Mouse (Mus musculus) neural tube, embryonic 14.5 days (tissue): ENCODE measurements around the gene Atp13a5. TPM values are rescaled to one million over a fixed set of nuclear protein-coding genes. Genes with fewer than 3 reads are reported as not detected.

ENCODE experiments used
- ATAC-seq: fragments of 200-750 bp; cut with Nextera tagmentation; 2 replicates; pipeline ENCODE4 v1.8.0; 2017; ENCODE audit warnings: low read depth, mild to moderate bottlenecking, moderate TSS enrichment, moderate library complexity
- H3K27ac ChIP-seq: fragments of 300-500 bp; sonication (generic); 2 replicates; pipeline ENCODE4 v1.5.1; 2014; ENCODE audit warnings: low read depth, mild to moderate bottlenecking, control low read depth, low read length, moderate library complexity, mixed read lengths
- H3K27me3 ChIP-seq: fragments of 300-500 bp; sonication (generic); 2 replicates; pipeline ENCODE4 v1.6.1; 2014; ENCODE audit warnings: low read length; ENCODE audit not compliant: control insufficient read depth, insufficient read depth
- H3K36me3 ChIP-seq: fragments of 300-500 bp; sonication (generic); 2 replicates; pipeline ENCODE4 v1.6.1; 2014; ENCODE audit warnings: low read length, mixed read lengths; ENCODE audit not compliant: control insufficient read depth, insufficient read depth
- H3K4me1 ChIP-seq: fragments of 300-500 bp; sonication (generic); 2 replicates; pipeline ENCODE4 v1.6.1; 2014; ENCODE audit warnings: low read length; ENCODE audit not compliant: control insufficient read depth, insufficient read depth
- H3K4me2 ChIP-seq: fragments of 300-500 bp; sonication (generic); 2 replicates; pipeline ENCODE4 v1.6.1; 2014; ENCODE audit warnings: mild to moderate bottlenecking, low read depth, low read length, control low read depth
- H3K4me3 ChIP-seq: fragments of 300-500 bp; sonication (generic); 2 replicates; pipeline ENCODE4 v1.5.1; 2014; ENCODE audit warnings: low read depth, low read length, control low read depth, mixed read lengths
- H3K9ac ChIP-seq: fragments of 300-500 bp; sonication (generic); replicated peaks from 2 replicates; pipeline ENCODE4 v1.6.1; 2014; ENCODE audit warnings: low read depth, mild to moderate bottlenecking, control low read depth, low read length, mixed read lengths
- H3K9me3 ChIP-seq: fragments of 300-500 bp; sonication (generic); 2 replicates; pipeline ENCODE4 v1.6.1; 2016; ENCODE audit warnings: low read length; ENCODE audit not compliant: control insufficient read depth
- WGBS: fragments of 180-500 bp; shearing (Covaris S2); extraction: QIAGEN DNeasy Blood & Tissue Kit; methylation state at CpG from one replicate; pipeline ENCODE4 v1.1.7; 2014; 5-methylcytosine and 5-hydroxymethylcytosine counted together
- polyA plus RNA-seq: library from polyadenylated mRNA; unstranded; fragments of >200 nt; fragmentation: Nextera tagmentation; extraction: Ambion mirVana; gene quantifications from 2 replicates; pipeline ENCODE4 v1.2.1, GENCODE M21; 2014

Gene Atp13a5
- 1.2 and 1.4 TPM in 2 replicates for polyA plus RNA-seq

- no peaks in the 10 kb centered on the region for H3K27me3 ChIP-seq
- H3K4me1 ChIP-seq: no peaks in the 10 kb centered on the region
- no peaks in the 10 kb centered on the region for H3K9me3 ChIP-seq
- no peak within 1 kb of the TSS for H3K4me3 ChIP-seq
- H3K4me2 ChIP-seq: no peak within 1 kb of the TSS
- 78% methylated on average over 4 of the region's 4 CpGs for WGBS
- no peak within 1 kb of the TSS for H3K9ac ChIP-seq
- H3K36me3 ChIP-seq: no peaks in the 10 kb centered on the region
- no peak for ATAC-seq
- H3K27ac ChIP-seq: no peak within 1 kb of the TSS
Measured at GRCm38 (mm10) chr16:29378458-29378857, at the start of gene Atp13a5. Gene Atp13a5 (minus strand): TSS chr16:29378732.

DNA sequence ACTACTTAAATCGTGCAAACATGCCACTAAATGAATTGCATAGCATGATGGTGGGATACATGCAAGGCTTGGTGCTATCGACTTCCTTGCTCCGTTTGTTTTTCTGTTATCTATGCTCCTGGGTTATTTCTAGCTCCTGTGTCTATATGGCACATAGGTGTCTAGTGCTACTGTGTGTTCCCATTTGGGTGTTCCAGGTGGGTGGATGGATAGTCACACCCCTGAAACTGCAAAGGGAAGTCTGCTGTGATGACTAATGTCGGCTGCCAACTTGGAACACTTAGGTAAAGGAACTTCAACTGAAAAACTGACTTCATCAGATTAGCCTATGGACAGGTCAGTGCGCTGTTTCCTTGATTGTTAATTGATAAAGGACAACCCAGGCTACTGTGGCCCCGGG, 36.3 kb upstream of the Atp13a5 start:
- WGBS: 90% methylated on average over 6 of the region's 6 CpGs
- Histone ChIP-seq H3K27me3 (no peaks in the 10 kb centered on the region), H3K27ac (no peak overlapping the region), H3K9ac (no peak overlapping the region), H3K4me1 (no peaks in the 10 kb centered on the region), H3K4me2 (no peak overlapping the region), H3K36me3 (no peaks in the 10 kb centered on the region), H3K9me3 (no peaks in the 10 kb centered on the region), H3K4me3 (no peak overlapping the region)
- ATAC-seq: no peak

GRCm38 (mm10) chr16:29407319-29407718, 28.8 kb upstream of the Atp13a5 start:
- Histone ChIP-seq H3K9ac (no peak overlapping the region), H3K27ac (no peak overlapping the region), H3K4me3 (no peak overlapping the region), H3K4me2 (no peak overlapping the region), H3K36me3 (no peaks in the 10 kb centered on the region), H3K4me1 (no peaks in the 10 kb centered on the region), H3K27me3 (no peaks in the 10 kb centered on the region), H3K9me3 (no peaks in the 10 kb centered on the region)
- WGBS: 93% methylated on average over 10 of the region's 10 CpGs
- no peak for ATAC-seq

- H3K9me3 ChIP-seq: no peaks in the 10 kb centered on the region
- no peaks in the 10 kb centered on the region for H3K4me1 ChIP-seq
- H3K27me3 ChIP-seq: no peaks in the 10 kb centered on the region
- no peak overlapping the region for H3K9ac ChIP-seq
- ATAC-seq: no peak
- no peak overlapping the region for H3K4me2 ChIP-seq
- no peak overlapping the region for H3K27ac ChIP-seq
- H3K36me3 ChIP-seq: no peaks in the 10 kb centered on the region
- no peak overlapping the region for H3K4me3 ChIP-seq
- WGBS: 98% methylated on average over 2 of the region's 2 CpGs
Measured at GRCm38 (mm10) chr16:29399079-29399478, 20.5 kb upstream of the Atp13a5 start.

GRCm38 (mm10) chr16:29384781-29385180, 6.2 kb upstream of the Atp13a5 start:
- no peak overlapping the region for H3K4me3 ChIP-seq
- no peak for ATAC-seq
- H3K27me3 ChIP-seq: no peaks in the 10 kb centered on the region
- no peaks in the 10 kb centered on the region for H3K36me3 ChIP-seq
- no peak overlapping the region for H3K4me2 ChIP-seq
- no peak overlapping the region for H3K9ac ChIP-seq
- WGBS: 94% methylated on average over 4 of the region's 4 CpGs
- H3K4me1 ChIP-seq: no peaks in the 10 kb centered on the region
- H3K27ac ChIP-seq: no peak overlapping the region
- no peaks in the 10 kb centered on the region for H3K9me3 ChIP-seq

DNA sequence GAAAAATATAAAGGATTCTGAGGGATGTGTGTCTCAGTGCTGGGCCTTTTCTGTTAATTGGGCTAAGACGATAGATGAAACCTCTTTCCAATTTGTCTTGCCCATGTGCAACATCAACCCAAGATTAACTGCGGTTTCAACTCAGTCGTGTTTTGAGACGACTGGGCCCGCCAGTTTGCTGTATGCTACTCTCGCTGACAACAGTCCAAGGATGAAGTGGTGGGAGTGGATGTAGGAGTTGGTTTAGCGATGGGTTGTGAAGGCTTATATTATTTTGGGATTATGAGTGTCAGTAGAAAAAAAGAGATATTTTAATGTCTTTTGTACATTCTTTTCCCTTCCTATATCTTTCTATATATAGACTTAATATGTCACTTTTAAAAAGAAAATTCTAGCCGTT, 3.9 kb downstream of the Atp13a5 start:
- Histone ChIP-seq H3K9ac (no peak overlapping the region), H3K36me3 (no peaks in the 10 kb centered on the region), H3K4me2 (no peak overlapping the region), H3K27ac (no peak overlapping the region), H3K27me3 (no peaks in the 10 kb centered on the region), H3K4me3 (no peak overlapping the region), H3K4me1 (no peaks in the 10 kb centered on the region), H3K9me3 (no peaks in the 10 kb centered on the region)
- WGBS: 89% methylated on average over 8 of the region's 8 CpGs
- no peak for ATAC-seq

- peak; percentile 84 for ATAC-seq
- Histone ChIP-seq H3K36me3 (no peaks in the 10 kb centered on the region), H3K9ac (no peak overlapping the region), H3K27me3 (no peaks in the 10 kb centered on the region), H3K4me1 (no peaks in the 10 kb centered on the region), H3K27ac (peak overlapping the region; percentile 52; the same call in 1 of the 2 replicates), H3K9me3 (no peaks in the 10 kb centered on the region), H3K4me2 (no peak overlapping the region), H3K4me3 (no peak overlapping the region)
- WGBS: 77% methylated on average over 3 of the region's 3 CpGs
Measured at GRCm38 (mm10) chr16:29331351-29332044, 47.0 kb downstream of the Atp13a5 start.

DNA sequence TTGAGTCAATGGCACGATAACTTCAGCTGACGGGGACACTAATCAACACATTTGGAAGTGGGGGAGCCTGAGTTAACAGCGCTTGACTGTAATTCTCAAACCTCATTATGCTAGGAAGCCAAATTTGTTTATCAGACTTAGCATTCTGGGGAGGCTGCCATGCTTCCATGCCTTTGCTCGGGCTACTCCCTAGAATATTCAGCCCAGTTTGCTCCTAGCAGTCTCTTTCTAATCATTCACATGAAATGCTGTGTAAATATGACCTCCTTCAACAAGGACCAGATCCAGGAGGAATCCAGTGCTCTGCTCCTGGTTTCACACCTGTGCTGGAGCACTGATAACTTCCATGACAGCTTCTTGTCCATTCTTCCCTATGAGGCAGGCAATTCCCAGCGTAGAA, 47.6 kb downstream of the Atp13a5 start:
- Histone ChIP-seq H3K4me3 (no peak overlapping the region), H3K27me3 (no peaks in the 10 kb centered on the region), H3K27ac (peak overlapping the region; percentile 52; the same call in 1 of the 2 replicates), H3K9me3 (no peaks in the 10 kb centered on the region), H3K4me2 (no peak overlapping the region), H3K4me1 (no peaks in the 10 kb centered on the region), H3K9ac (no peak overlapping the region), H3K36me3 (no peaks in the 10 kb centered on the region)
- ATAC-seq: no peak; the same call in 1 of the 2 replicates
- WGBS: 76% methylated on average over 5 of the region's 5 CpGs

DNA sequence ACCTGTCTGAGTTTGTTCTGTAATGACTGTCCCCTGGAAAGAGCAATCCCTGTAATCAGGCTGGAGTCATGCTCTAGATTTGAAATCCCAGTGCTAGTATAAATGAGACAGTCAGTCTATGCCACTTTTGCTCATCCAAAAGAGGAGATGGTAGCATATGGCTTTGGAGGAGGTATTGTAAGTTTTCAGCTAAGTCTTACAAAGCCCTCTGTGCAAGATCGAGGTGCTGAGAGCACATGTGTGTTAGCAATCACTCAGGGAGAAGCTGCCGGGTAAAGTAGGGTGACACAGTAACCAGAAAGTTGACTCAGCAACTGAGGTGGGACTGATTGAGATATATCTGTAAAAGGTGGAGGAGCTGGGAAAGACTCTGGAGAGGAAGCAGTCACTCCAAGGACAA, 49.3 kb downstream of the Atp13a5 start:
- Histone ChIP-seq H3K4me2 (no peak overlapping the region), H3K36me3 (no peaks in the 10 kb centered on the region), H3K9me3 (no peaks in the 10 kb centered on the region), H3K27ac (no peak overlapping the region), H3K4me3 (no peak overlapping the region), H3K27me3 (no peaks in the 10 kb centered on the region), H3K9ac (no peak overlapping the region), H3K4me1 (no peaks in the 10 kb centered on the region)
- no peak for ATAC-seq
- 86% methylated on average over 2 of the region's 2 CpGs for WGBS
